Mouse (Mus musculus) cortical plate, adult 2 months (tissue): ENCODE results near the gene Ptprd. TPM values are rescaled to one million over a fixed set of nuclear protein-coding genes. Genes with fewer than 3 reads are reported as not detected.

Experiments
- H3K27ac ChIP-seq: fragments of 200-500 bp; 2 replicates; pipeline ENCODE4 v1.5.1; 2012; ENCODE audit warnings: low read length, control low read depth, inconsistent platforms; ENCODE audit not compliant: insufficient read depth
- H3K4me1 ChIP-seq: fragments of 200-500 bp; 2 replicates; pipeline ENCODE4 v1.6.1; 2011; ENCODE audit warnings: low read length; ENCODE audit not compliant: control insufficient read depth, insufficient read depth
- H3K4me3 ChIP-seq: fragments of 200-500 bp; 2 replicates; pipeline ENCODE4 v1.5.1; 2011; ENCODE audit warnings: mild to moderate bottlenecking, low read length, control low read depth; ENCODE audit not compliant: insufficient read depth
- CTCF ChIP-seq: fragments of 200-500 bp; IDR thresholded peaks from 2 replicates; pipeline ENCODE4 v1.5.1; 2011; ENCODE audit warnings: mild to moderate bottlenecking, control low read depth, low read length; ENCODE audit not compliant: insufficient read depth; ENCODE audit errors: extremely low read depth
- POLR2A ChIP-seq: fragments of 200-500 bp; IDR thresholded peaks from 2 replicates; pipeline ENCODE4 v1.6.1; 2011; ENCODE audit warnings: mild to moderate bottlenecking, low read length, control low read depth; ENCODE audit not compliant: insufficient read depth; ENCODE audit errors: extremely low read depth
- polyA plus RNA-seq: library from polyadenylated mRNA; depleted of rRNA; stranded (reverse); fragments of >200 nt; gene quantifications from 2 replicates; pipeline ENCODE4 v1.2.3, GENCODE M21; 2012

Ptprd gene
- polyA plus RNA-seq, 1 experiment, result 152 TPM

DNA sequence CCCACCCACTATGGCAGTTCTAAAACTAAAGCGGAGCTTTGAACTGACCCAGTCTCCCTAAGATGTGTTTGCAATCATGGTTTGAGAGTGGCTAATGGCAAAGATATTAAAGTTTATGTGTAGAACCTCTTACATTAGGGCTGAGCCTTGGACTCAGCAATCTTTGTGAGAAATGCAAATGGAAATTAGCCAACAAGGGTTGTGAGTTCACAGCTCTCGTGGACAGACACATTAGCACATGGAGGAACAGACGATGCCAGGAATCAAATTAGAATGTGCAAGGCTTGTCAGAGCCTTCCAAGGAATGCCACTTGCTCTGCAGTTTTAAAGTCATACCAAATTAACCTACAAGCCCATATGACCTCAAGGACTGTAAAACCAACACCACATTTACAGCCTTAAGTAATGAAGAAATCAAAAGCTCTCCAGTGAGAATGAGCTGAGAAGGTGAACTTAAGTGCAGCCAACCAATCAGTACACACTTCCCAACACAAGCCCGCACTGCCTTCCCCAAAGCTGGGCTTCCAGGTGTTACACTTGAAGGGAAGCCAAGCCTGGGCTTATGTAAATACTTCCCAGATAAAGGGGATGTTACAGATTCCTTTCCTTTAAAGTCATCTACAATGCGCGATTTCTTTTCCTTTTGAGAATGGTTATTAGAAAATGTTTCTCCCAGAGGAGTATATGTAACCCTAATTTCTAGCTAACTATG is 2258.3 kb downstream of the Ptprd start:
- Histone ChIP-seq H3K27ac (no peak overlapping the region), H3K4me1 (no peaks in the 10 kb centered on the region), H3K4me3 (no peak overlapping the region)
- TF ChIP-seq POLR2A (no peak), CTCF (no peak)

DNA sequence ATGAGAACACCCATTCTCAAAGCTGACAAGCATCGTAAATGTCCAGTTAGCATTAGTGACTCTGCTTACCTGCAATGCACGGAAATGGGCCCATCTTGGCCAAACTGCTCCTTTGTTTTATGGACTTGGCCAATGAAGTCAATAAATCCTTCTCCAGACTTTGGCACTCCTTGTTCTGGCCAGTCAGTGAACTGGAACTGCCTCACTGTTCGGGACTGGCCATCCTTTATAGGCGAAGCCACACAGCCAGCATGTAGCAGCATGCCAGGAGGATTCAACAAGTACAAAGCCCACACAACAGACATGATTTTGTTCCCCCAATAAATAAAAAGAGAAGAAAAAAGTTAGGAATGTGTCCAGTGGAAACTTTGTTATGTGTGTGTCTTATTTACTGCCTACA is 2261.2 kb downstream of the Ptprd start:
- Histone ChIP-seq H3K4me3 (no peak overlapping the region), H3K4me1 (no peaks in the 10 kb centered on the region), H3K27ac (no peak overlapping the region)
- no peak for TF ChIP-seq POLR2A
- TF ChIP-seq CTCF, result no peak

DNA sequence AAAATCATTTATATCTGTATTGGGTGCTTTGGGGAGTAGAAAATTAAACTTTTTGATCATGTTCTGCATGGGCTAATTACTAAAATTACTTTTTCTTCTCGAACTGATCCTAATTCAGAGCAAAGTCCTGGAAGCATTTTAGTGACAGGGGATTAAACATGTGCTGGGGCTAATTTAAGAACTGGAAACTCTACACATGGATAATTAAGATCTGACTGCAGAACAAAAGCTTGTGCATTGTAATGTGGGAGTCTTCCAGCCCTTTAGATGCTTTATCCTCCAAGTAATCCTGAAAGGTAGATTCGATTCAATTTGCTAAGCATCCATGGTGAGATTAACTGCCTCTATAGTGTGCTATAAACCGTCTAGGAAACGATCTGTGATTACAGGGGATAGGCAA is 2316.9 kb downstream of the Ptprd start:
- no peaks in the 10 kb centered on the region for H3K4me1 ChIP-seq
- H3K27ac ChIP-seq, result no peak overlapping the region
- no peak for TF ChIP-seq CTCF
- no peak overlapping the region for H3K4me3 ChIP-seq
